Mouse (Mus musculus): ENCODE measurements around the gene Sh3bp5. TPM values are rescaled to one million over a fixed set of nuclear protein-coding genes. Genes with fewer than 3 reads are reported as not detected.

Gene Sh3bp5
- total RNA-seq, 2 experiments from 2014 or later: 120 to 125 TPM

Other genes starting within 250 kb of the Sh3bp5 start
- gene Tnnc1, start 227.8 kb downstream of the Sh3bp5 start, total RNA-seq (2021): 1 to 10 TPM in 1 of 2 experiments, under 1 TPM in 1; 0.67 to 2.0 TPM
- 100 to 1,000 TPM; 424 to 481 TPM for gene Nisch, start 219.1 kb downstream of the Sh3bp5 start, total RNA-seq (2021)
- gene Sema3g, start 218.2 kb downstream of the Sh3bp5 start, total RNA-seq (2021): 1 to 10 TPM; 4.7 to 5.4 TPM
- 1 to 10 TPM; 4.8 to 5.2 TPM for gene Phf7, start 184.8 kb downstream of the Sh3bp5 start, total RNA-seq (2021)
- 100 to 1,000 TPM; 117 to 123 TPM for gene Bap1, start 184.6 kb downstream of the Sh3bp5 start, total RNA-seq (2021)
- 1 to 10 TPM; 2.2 to 2.4 TPM for gene Dnah1, start 112.2 kb downstream of the Sh3bp5 start, total RNA-seq (2021)
- gene Capn7, start 99.4 kb downstream of the Sh3bp5 start, total RNA-seq (2021): 10 to 100 TPM; 39.9 to 41.5 TPM
- gene Eaf1, start 58.3 kb upstream of the Sh3bp5 start, total RNA-seq (2021): 10 to 100 TPM; 16.1 to 19.1 TPM
- gene Mettl6, start 59.0 kb upstream of the Sh3bp5 start, total RNA-seq (2021): 10 to 100 TPM; 26.7 to 29.4 TPM
- gene Colq, start 155.3 kb upstream of the Sh3bp5 start, total RNA-seq (2021): under 1 TPM; 0.23 to 0.33 TPM
- gene Gm49387, start 204.8 kb upstream of the Sh3bp5 start, total RNA-seq (2021): not detected
- 10 to 100 TPM; 11.8 to 11.9 TPM for gene Btd, start 204.9 kb upstream of the Sh3bp5 start, total RNA-seq (2021)
- gene Hacl1, start 205.2 kb upstream of the Sh3bp5 start, total RNA-seq (2021): 1 to 10 TPM; 8.9 TPM